ENCODE assay signal across 24 mouse cellular contexts in genomic region chr3:40297120-40297519, GRCm38 (mm10).
"Had no signal": no experiment of that assay in that cellular context is flagged by ENCODE, and none has a peak within 500 bp of the region (broad histone marks: within the 10 kb centered on the region; RNA-seq: fewer than 3 reads in every experiment).

No protein-coding gene starts in this region.

- DNase-seq: heart, postnatal 10 days; heart, postnatal 14 days; heart, postnatal 36 days; heart, postnatal 4 days; kidney, adult 18-20 months; kidney, postnatal 10 days; kidney, postnatal 4 days; layer of hippocampus, adult 9-11 months; layer of hippocampus, postnatal 36 days had no signal

- H3K36me3 ChIP-seq: heart, embryonic 12.5 days; heart, embryonic 13.5 days; heart, embryonic 15.5 days; hindbrain, embryonic 10.5 days; hindbrain, embryonic 12.5 days; hindbrain, embryonic 13.5 days; hindbrain, embryonic 15.5 days; intestine, embryonic 15.5 days; kidney, embryonic 15.5 days had no signal

- H3K4me3 ChIP-seq: heart, embryonic 12.5 days; heart, embryonic 13.5 days; heart, embryonic 15.5 days; hindbrain, embryonic 10.5 days; hindbrain, embryonic 12.5 days; hindbrain, embryonic 13.5 days; hindbrain, embryonic 15.5 days; intestine, embryonic 15.5 days; kidney, embryonic 15.5 days; layer of hippocampus, adult 2 months; left cerebral cortex, adult 2 months had no signal

- H3K27me3 ChIP-seq: heart, embryonic 12.5 days; heart, embryonic 13.5 days; heart, embryonic 15.5 days; hindbrain, embryonic 12.5 days; hindbrain, embryonic 13.5 days; hindbrain, embryonic 15.5 days; intestine, embryonic 15.5 days; kidney, embryonic 15.5 days had no signal

- H3K9ac ChIP-seq: heart, embryonic 12.5 days; heart, embryonic 13.5 days; heart, embryonic 15.5 days; hindbrain, embryonic 12.5 days; hindbrain, embryonic 13.5 days; hindbrain, embryonic 14.5 days; hindbrain, embryonic 15.5 days; intestine, embryonic 15.5 days; kidney, embryonic 15.5 days had no signal

- H3K9me3 ChIP-seq: heart, embryonic 13.5 days; heart, embryonic 15.5 days; hindbrain, embryonic 12.5 days; hindbrain, embryonic 13.5 days; hindbrain, embryonic 15.5 days; intestine, embryonic 15.5 days; kidney, embryonic 15.5 days had no signal

- H3K27ac ChIP-seq: heart, embryonic 13.5 days; heart, embryonic 15.5 days; hindbrain, embryonic 10.5 days; hindbrain, embryonic 12.5 days; hindbrain, embryonic 13.5 days; hindbrain, embryonic 14.5 days; hindbrain, embryonic 15.5 days; hindbrain, postnatal 0 days; intestine, embryonic 15.5 days; kidney, embryonic 15.5 days; kidney, postnatal 0 days; layer of hippocampus, adult 2 months; left cerebral cortex, adult 2 months had no signal

- H3K4me2 ChIP-seq: heart, embryonic 11.5 days; heart, embryonic 12.5 days; heart, embryonic 13.5 days; heart, embryonic 15.5 days; hindbrain, embryonic 12.5 days; hindbrain, embryonic 13.5 days; hindbrain, embryonic 14.5 days; hindbrain, embryonic 15.5 days; intestine, embryonic 15.5 days; kidney, embryonic 15.5 days had no signal

- H3K4me1 ChIP-seq: heart, embryonic 12.5 days; heart, embryonic 13.5 days; heart, embryonic 15.5 days; hindbrain, embryonic 10.5 days; hindbrain, embryonic 12.5 days; hindbrain, embryonic 13.5 days; hindbrain, embryonic 15.5 days; intestine, embryonic 15.5 days; kidney, embryonic 15.5 days had no signal
